Mouse (Mus musculus): ENCODE measurements around the gene Dab1. TPM values are rescaled to one million over a fixed set of nuclear protein-coding genes. Genes with fewer than 3 reads are reported as not detected.

The Dab1 gene
- polyA plus RNA-seq, 1 experiment from 2014 or later: 3.8 TPM

- Histone ChIP-seq H3K4me2 (no peak overlapping the region), H3K4me1 (no peaks in the 10 kb centered on the region), H3K27me3 (no peaks in the 10 kb centered on the region), H3K4me3 (no peak overlapping the region), H3K36me3 (no peaks in the 10 kb centered on the region), H3K9ac (no peak overlapping the region), H3K27ac (no peak overlapping the region), H3K9me3 (no peaks in the 10 kb centered on the region)
- 8% methylated on average over 1 of the region's 1 CpGs for WGBS
- ATAC-seq (ENCODE audit: borderline replicate concordance, extremely low read depth, low FRiP score, low TSS enrichment): no peak
Observed at GRCm38 (mm10) chr4:103857173-103857572, 238.0 kb downstream of the Dab1 start.

DNA sequence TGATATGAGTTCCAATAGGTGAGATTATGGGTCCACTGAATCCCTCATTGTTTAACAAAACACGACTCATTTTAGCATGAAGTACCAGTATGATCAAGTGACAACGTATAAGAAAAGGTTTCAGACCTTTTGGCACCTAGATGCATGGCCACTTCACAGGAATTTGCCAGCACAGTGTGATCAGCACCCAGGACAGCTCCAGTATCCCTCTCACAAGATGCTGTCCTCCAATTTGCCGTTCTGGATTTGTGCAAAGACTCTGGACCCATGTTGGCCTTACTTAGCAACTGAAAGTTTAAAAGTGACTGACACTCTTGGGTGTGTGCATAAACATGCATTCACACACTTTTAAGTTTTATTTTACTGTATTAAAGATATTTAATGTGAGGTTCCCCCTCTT lies 256.4 kb downstream of the Dab1 start:
- H3K9ac ChIP-seq: no peak overlapping the region
- WGBS: 9% methylated on average over 3 of the region's 3 CpGs
- ATAC-seq (ENCODE audit: borderline replicate concordance, extremely low read depth, low FRiP score, low TSS enrichment): no peak
- H3K36me3 ChIP-seq: no peaks in the 10 kb centered on the region
- H3K27ac ChIP-seq: no peak overlapping the region
- H3K4me2 ChIP-seq: no peak overlapping the region
- no peak overlapping the region for H3K4me3 ChIP-seq
- no peaks in the 10 kb centered on the region for H3K27me3 ChIP-seq
- H3K4me1 ChIP-seq: no peaks in the 10 kb centered on the region
- H3K9me3 ChIP-seq: no peaks in the 10 kb centered on the region

- ATAC-seq (ENCODE audit: borderline replicate concordance, extremely low read depth, low FRiP score, low TSS enrichment): no peak
- no peaks in the 10 kb centered on the region for H3K36me3 ChIP-seq
Observed at GRCm38 (mm10) chr4:103878841-103879240, 259.7 kb downstream of the Dab1 start.

DNA sequence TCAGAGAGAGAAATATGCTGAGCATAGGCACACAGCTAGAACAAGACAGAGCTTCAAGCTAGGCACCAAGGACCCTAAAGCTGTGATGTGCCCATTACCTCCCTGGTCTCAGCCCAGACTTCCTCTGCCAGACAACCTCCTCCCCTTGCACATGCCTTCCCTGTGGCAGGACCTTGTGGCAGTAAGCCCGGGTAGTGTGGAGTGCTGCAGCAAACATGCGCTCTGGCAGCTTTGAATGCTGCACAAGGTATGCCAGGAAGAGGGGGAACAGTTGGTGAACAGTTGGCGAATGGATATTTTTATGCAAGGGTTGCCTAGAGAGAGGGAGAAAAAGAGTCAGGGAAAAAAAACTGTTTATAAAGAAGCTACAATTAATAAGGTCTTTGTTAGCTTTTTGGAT lies 262.5 kb downstream of the Dab1 start:
- ATAC-seq (ENCODE audit: borderline replicate concordance, extremely low read depth, low FRiP score, low TSS enrichment): no peak
- H3K4me2 ChIP-seq: no peak overlapping the region
- H3K4me3 ChIP-seq: no peak overlapping the region
- no peaks in the 10 kb centered on the region for H3K36me3 ChIP-seq
- H3K4me1 ChIP-seq: no peaks in the 10 kb centered on the region
- no peak overlapping the region for H3K9ac ChIP-seq
- H3K9me3 ChIP-seq: no peaks in the 10 kb centered on the region
- no peak overlapping the region for H3K27ac ChIP-seq
- 53% methylated on average over 3 of the region's 3 CpGs for WGBS
- no peaks in the 10 kb centered on the region for H3K27me3 ChIP-seq

More at GRCm38 (mm10) chr4:103878841-103879240, 259.7 kb downstream of the Dab1 start:
- WGBS: 85% methylated on average over 4 of the region's 4 CpGs
- H3K4me3 ChIP-seq: no peak overlapping the region
- no peaks in the 10 kb centered on the region for H3K9me3 ChIP-seq
- no peaks in the 10 kb centered on the region for H3K4me1 ChIP-seq
- H3K4me2 ChIP-seq: no peak overlapping the region
- no peak overlapping the region for H3K9ac ChIP-seq
- no peak overlapping the region for H3K27ac ChIP-seq
- H3K27me3 ChIP-seq: no peaks in the 10 kb centered on the region

- Histone ChIP-seq H3K4me3 (no peak overlapping the region), H3K4me1 (no peaks in the 10 kb centered on the region), H3K9ac (no peak overlapping the region), H3K9me3 (no peaks in the 10 kb centered on the region), H3K36me3 (no peaks in the 10 kb centered on the region), H3K4me2 (no peak overlapping the region), H3K27me3 (no peaks in the 10 kb centered on the region), H3K27ac (no peak overlapping the region)
- no peak for ATAC-seq (ENCODE audit: borderline replicate concordance, extremely low read depth, low FRiP score, low TSS enrichment)
- WGBS: 70% methylated on average over 2 of the region's 2 CpGs
Observed at GRCm38 (mm10) chr4:103888086-103888485, 268.9 kb downstream of the Dab1 start.

- Histone ChIP-seq H3K27me3 (no peaks in the 10 kb centered on the region), H3K27ac (no peak overlapping the region), H3K9ac (no peak overlapping the region), H3K4me3 (no peak overlapping the region), H3K36me3 (no peaks in the 10 kb centered on the region), H3K4me2 (no peak overlapping the region), H3K4me1 (no peaks in the 10 kb centered on the region), H3K9me3 (no peaks in the 10 kb centered on the region)
- WGBS: 85% methylated on average over 3 of the region's 3 CpGs
- no peak for ATAC-seq (ENCODE audit: borderline replicate concordance, extremely low read depth, low FRiP score, low TSS enrichment)
Observed at GRCm38 (mm10) chr4:103889110-103889509, 270.0 kb downstream of the Dab1 start.

GRCm38 (mm10) chr4:103896806-103897205 lies 277.6 kb downstream of the Dab1 start:
- H3K27ac ChIP-seq: no peak overlapping the region
- H3K4me1 ChIP-seq: no peaks in the 10 kb centered on the region
- ATAC-seq (ENCODE audit: borderline replicate concordance, extremely low read depth, low FRiP score, low TSS enrichment): no peak
- H3K9me3 ChIP-seq: no peaks in the 10 kb centered on the region
- no peak overlapping the region for H3K4me2 ChIP-seq
- H3K27me3 ChIP-seq: no peaks in the 10 kb centered on the region
- no peak overlapping the region for H3K9ac ChIP-seq
- H3K4me3 ChIP-seq: no peak overlapping the region
- H3K36me3 ChIP-seq: no peaks in the 10 kb centered on the region
- WGBS: 74% methylated on average over 4 of the region's 4 CpGs

DNA sequence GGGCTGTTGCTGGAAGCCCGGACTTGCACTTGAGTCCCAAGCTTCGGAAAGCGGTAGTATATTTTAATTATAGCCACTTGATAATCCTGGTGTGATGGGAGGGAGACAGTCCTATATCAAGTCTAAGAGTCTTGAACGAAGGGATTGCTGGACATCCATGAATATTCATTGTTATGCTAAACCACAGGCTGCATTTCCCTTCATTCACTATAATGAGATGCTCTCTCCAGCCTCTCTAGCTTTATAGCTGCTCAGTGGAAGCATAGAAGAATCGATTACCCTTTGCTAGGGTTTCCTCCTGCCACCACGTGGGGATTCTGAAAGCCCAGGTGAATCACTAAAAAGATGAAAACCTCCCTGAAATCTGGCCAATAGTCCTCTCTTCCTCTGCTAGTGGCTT lies 278.5 kb downstream of the Dab1 start:
- Histone ChIP-seq H3K36me3 (no peaks in the 10 kb centered on the region), H3K4me1 (no peaks in the 10 kb centered on the region), H3K27me3 (no peaks in the 10 kb centered on the region), H3K27ac (no peak overlapping the region), H3K9me3 (no peaks in the 10 kb centered on the region), H3K4me2 (no peak overlapping the region), H3K4me3 (no peak overlapping the region), H3K9ac (no peak overlapping the region)
- ATAC-seq (ENCODE audit: borderline replicate concordance, extremely low read depth, low FRiP score, low TSS enrichment): no peak
- 75% methylated on average over 6 of the region's 6 CpGs for WGBS

DNA sequence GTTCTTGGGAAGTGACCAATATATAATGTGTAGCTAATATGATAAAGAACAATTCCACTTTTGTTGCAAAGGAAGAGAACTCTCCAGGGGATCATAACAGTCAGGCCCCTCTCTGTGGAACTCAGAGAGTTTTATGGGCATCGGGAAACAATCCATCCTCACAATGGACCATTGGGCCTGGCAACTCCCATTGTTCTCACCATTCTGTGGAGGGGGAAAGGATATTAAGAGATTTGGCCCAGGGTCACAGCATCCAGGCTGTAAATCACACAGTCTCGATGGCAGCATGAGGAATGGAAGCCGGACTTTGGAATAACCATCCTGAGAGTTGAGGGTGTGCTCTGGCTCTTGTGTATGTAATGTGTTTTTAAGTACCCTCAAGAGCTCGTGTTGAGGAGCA lies 292.3 kb downstream of the Dab1 start:
- WGBS: 71% methylated on average over 4 of the region's 4 CpGs
- no peaks in the 10 kb centered on the region for H3K4me1 ChIP-seq
- H3K36me3 ChIP-seq: no peaks in the 10 kb centered on the region
- H3K9ac ChIP-seq: no peak overlapping the region
- no peaks in the 10 kb centered on the region for H3K9me3 ChIP-seq
- no peak overlapping the region for H3K4me2 ChIP-seq
- no peaks in the 10 kb centered on the region for H3K27me3 ChIP-seq
- H3K4me3 ChIP-seq: no peak overlapping the region
- no peak for ATAC-seq (ENCODE audit: borderline replicate concordance, extremely low read depth, low FRiP score, low TSS enrichment)
- H3K27ac ChIP-seq: no peak overlapping the region

- H3K36me3 ChIP-seq: no peaks in the 10 kb centered on the region
- H3K9ac ChIP-seq: no peak overlapping the region
- no peak overlapping the region for H3K4me3 ChIP-seq
- H3K4me1 ChIP-seq: no peaks in the 10 kb centered on the region
- no peak overlapping the region for H3K27ac ChIP-seq
- no peaks in the 10 kb centered on the region for H3K9me3 ChIP-seq
- H3K27me3 ChIP-seq: no peaks in the 10 kb centered on the region
- WGBS: 87% methylated on average over 6 of the region's 6 CpGs
- ATAC-seq (ENCODE audit: borderline replicate concordance, extremely low read depth, low FRiP score, low TSS enrichment): no peak
- H3K4me2 ChIP-seq: no peak overlapping the region
Observed at GRCm38 (mm10) chr4:103912071-103912470, 292.9 kb downstream of the Dab1 start.

GRCm38 (mm10) chr4:103922431-103922931 lies 303.3 kb downstream of the Dab1 start:
- WGBS: 64% methylated on average over 3 of the region's 3 CpGs
- Histone ChIP-seq H3K27me3 (no peaks in the 10 kb centered on the region), H3K27ac (no peak overlapping the region), H3K4me1 (no peaks in the 10 kb centered on the region), H3K4me2 (no peak overlapping the region), H3K4me3 (no peak overlapping the region), H3K9me3 (no peaks in the 10 kb centered on the region), H3K36me3 (no peaks in the 10 kb centered on the region), H3K9ac (no peak overlapping the region)
- no peak for ATAC-seq (ENCODE audit: borderline replicate concordance, extremely low read depth, low FRiP score, low TSS enrichment)

GRCm38 (mm10) chr4:103926682-103927081 lies 307.5 kb downstream of the Dab1 start:
- Histone ChIP-seq H3K4me3 (no peak overlapping the region), H3K9me3 (no peaks in the 10 kb centered on the region), H3K9ac (no peak overlapping the region), H3K36me3 (no peaks in the 10 kb centered on the region), H3K27me3 (no peaks in the 10 kb centered on the region), H3K4me2 (no peak overlapping the region), H3K27ac (no peak overlapping the region), H3K4me1 (no peaks in the 10 kb centered on the region)
- ATAC-seq (ENCODE audit: borderline replicate concordance, extremely low read depth, low FRiP score, low TSS enrichment): no peak
- WGBS: 22% methylated on average over 5 of the region's 5 CpGs

- H3K4me2 ChIP-seq: no peak overlapping the region
- H3K4me1 ChIP-seq: no peaks in the 10 kb centered on the region
- no peaks in the 10 kb centered on the region for H3K36me3 ChIP-seq
- H3K4me3 ChIP-seq: no peak overlapping the region
- no peak for ATAC-seq (ENCODE audit: borderline replicate concordance, extremely low read depth, low FRiP score, low TSS enrichment)
- H3K9ac ChIP-seq: no peak overlapping the region
- H3K27me3 ChIP-seq: no peaks in the 10 kb centered on the region
- H3K27ac ChIP-seq: no peak overlapping the region
- H3K9me3 ChIP-seq: no peaks in the 10 kb centered on the region
Observed at GRCm38 (mm10) chr4:103929631-103930030, 310.5 kb downstream of the Dab1 start.
